Mouse (Mus musculus) CH12.LX (cell line): ENCODE results near the gene Rem2. TPM values are rescaled to one million over a fixed set of nuclear protein-coding genes. Genes with fewer than 3 reads are reported as not detected.

Source experiments
- DNase-seq: peaks from one replicate; pipeline ENCODE4 v3.0.0-alpha.2; 2013; ENCODE audit errors: extremely low read depth
- H3K27ac ChIP-seq: 2 replicates; pipeline ENCODE4 v1.5.1; 2012; ENCODE audit warnings: low read depth, mild to moderate bottlenecking, control low read depth, moderate library complexity; ENCODE audit not compliant: insufficient read depth
- H3K27me3 ChIP-seq: replicated peaks from 2 replicates; pipeline ENCODE3; 2012; ENCODE audit warnings: inconsistent platforms
- H3K36me3 ChIP-seq, 2 experiments: replicated peaks in 1 of 2; 2 replicates each; pipeline versions ENCODE3 to v1.6.1; 2012; ENCODE audit warnings: inconsistent platforms in 1 of 2, low read length in 1 of 2, mild to moderate bottlenecking in 1 of 2, mixed read lengths in 1 of 2, moderate library complexity in 1 of 2; ENCODE audit not compliant: control insufficient read depth in 1 of 2, insufficient read depth in 1 of 2
- H3K4me1 ChIP-seq, 2 experiments: 2 replicates each; pipeline ENCODE4 v1.6.1; 2012; ENCODE audit warnings: inconsistent platforms in 1 of 2, moderate library complexity in 1 of 2; ENCODE audit not compliant: insufficient read depth in 2 of 2, control insufficient read depth in 1 of 2
- H3K4me2 ChIP-seq: 2 replicates; pipeline ENCODE4 v1.6.1; 2012; ENCODE audit warnings: low read depth, mild to moderate bottlenecking, control low read depth; ENCODE audit not compliant: poor library complexity, insufficient read depth, severe bottlenecking
- H3K4me3 ChIP-seq, 3 experiments: fragments of 150-350 bp in 1 of 3; sonication (generic) in 1 of 3; replicated peaks in 1 of 3; 2 replicates each; pipeline versions ENCODE3 to v1.5.1; 2011 to 2012; ENCODE audit warnings: low read depth in 2 of 3, low read length in 2 of 3, mild to moderate bottlenecking in 2 of 3, moderate library complexity in 2 of 3, control low read depth in 1 of 3, improper control_type of control experiment in 1 of 3, inconsistent platforms in 1 of 3, mixed read lengths in 1 of 3; ENCODE audit not compliant: poor library complexity in 1 of 3
- H3K79me2 ChIP-seq: replicated peaks from 2 replicates; pipeline ENCODE4 v1.6.1; 2012; ENCODE audit warnings: mild to moderate bottlenecking, moderate library complexity; ENCODE audit not compliant: control insufficient read depth, poor library complexity, insufficient read depth, severe bottlenecking; ENCODE audit errors: extremely low read depth
- H3K9ac ChIP-seq: 2 replicates; pipeline ENCODE4 v1.6.1; 2012; ENCODE audit warnings: low read depth, mild to moderate bottlenecking, control low read depth, moderate library complexity; ENCODE audit not compliant: insufficient read depth
- H3K9me3 ChIP-seq: replicated peaks from 2 replicates; pipeline ENCODE3; 2012; ENCODE audit warnings: low read length, inconsistent platforms, mixed read lengths
- BHLHE40 ChIP-seq: IDR thresholded peaks from 2 replicates; pipeline ENCODE4 v1.6.1; 2011; ENCODE audit warnings: mild to moderate bottlenecking, low read depth, low read length, improper control_type of control experiment
- CHD1 ChIP-seq: IDR thresholded peaks from 2 replicates; pipeline ENCODE4 v1.6.1; 2012; ENCODE audit warnings: low read depth, low read length, improper control_type of control experiment, inconsistent platforms
- CHD2 ChIP-seq: IDR thresholded peaks from 2 replicates; pipeline ENCODE4 v1.6.1; 2011; ENCODE audit warnings: low read length, improper control_type of control experiment
- E2F4 ChIP-seq: IDR thresholded peaks from 2 replicates; pipeline ENCODE4 v1.6.1; 2011; ENCODE audit warnings: low read depth, low read length, improper control_type of control experiment; ENCODE audit not compliant: insufficient replicate concordance
- ELF1 ChIP-seq: IDR thresholded peaks from 2 replicates; pipeline ENCODE4 v1.6.1; 2014; ENCODE audit warnings: low read depth, mild to moderate bottlenecking, inconsistent platforms, low read length, improper control_type of control experiment
- EP300 ChIP-seq: IDR thresholded peaks from 2 replicates; pipeline ENCODE4 v1.6.1; 2011; ENCODE audit warnings: low read length, improper control_type of control experiment
- ETS1 ChIP-seq: conservative IDR thresholded peaks from 2 replicates; pipeline ENCODE4 v1.6.1; 2012; ENCODE audit warnings: low read depth, mild to moderate bottlenecking, inconsistent platforms, low read length, improper control_type of control experiment, moderate library complexity
- HCFC1 ChIP-seq: IDR thresholded peaks from 2 replicates; pipeline ENCODE4 v1.6.1; 2012; ENCODE audit warnings: low read depth, mild to moderate bottlenecking, inconsistent platforms, low read length, improper control_type of control experiment
- IRF4 ChIP-seq: IDR thresholded peaks from 2 replicates; pipeline ENCODE4 v1.6.1; 2014; ENCODE audit warnings: low read depth, mild to moderate bottlenecking, inconsistent platforms, low read length, improper control_type of control experiment
- MAFK ChIP-seq: IDR thresholded peaks from 2 replicates; pipeline ENCODE4 v1.6.1; 2011; ENCODE audit warnings: low read length, improper control_type of control experiment; ENCODE audit not compliant: insufficient replicate concordance
- MAX ChIP-seq: IDR thresholded peaks from 2 replicates; pipeline ENCODE4 v1.6.1; 2011; ENCODE audit warnings: low read length, improper control_type of control experiment
- MEF2A ChIP-seq: IDR thresholded peaks from 2 replicates; pipeline ENCODE4 v1.6.1; 2014; ENCODE audit warnings: low read depth, mild to moderate bottlenecking, inconsistent platforms, low read length, improper control_type of control experiment, borderline replicate concordance
- MXI1 ChIP-seq: IDR thresholded peaks from 2 replicates; pipeline ENCODE4 v1.6.1; 2011; ENCODE audit warnings: mild to moderate bottlenecking, low read depth, low read length, improper control_type of control experiment
- NELFE ChIP-seq: IDR thresholded peaks from 2 replicates; pipeline ENCODE4 v1.6.1; 2011; ENCODE audit warnings: low read depth, low read length, improper control_type of control experiment
- RAD21 ChIP-seq: IDR thresholded peaks from 2 replicates; pipeline ENCODE4 v1.6.1; 2011; ENCODE audit warnings: low read depth, mild to moderate bottlenecking, low read length, improper control_type of control experiment, moderate library complexity
- RCOR1 ChIP-seq: conservative IDR thresholded peaks from 2 replicates; pipeline ENCODE4 v1.6.1; 2012; ENCODE audit warnings: low read depth, mild to moderate bottlenecking, inconsistent platforms, low read length, improper control_type of control experiment
- SIN3A ChIP-seq: IDR thresholded peaks from 2 replicates; pipeline ENCODE4 v1.6.1; 2012; ENCODE audit warnings: low read length, improper control_type of control experiment, inconsistent platforms
- SMC3 ChIP-seq: IDR thresholded peaks from 2 replicates; pipeline ENCODE4 v1.6.1; 2011; ENCODE audit warnings: low read depth, low read length, improper control_type of control experiment
- TCF12 ChIP-seq: IDR thresholded peaks from 2 replicates; pipeline ENCODE4 v1.6.1; 2014; ENCODE audit warnings: low read depth, mild to moderate bottlenecking, inconsistent platforms, low read length, improper control_type of control experiment
- UBTF ChIP-seq: IDR thresholded peaks from 2 replicates; pipeline ENCODE4 v1.6.1; 2012; ENCODE audit warnings: low read depth, mild to moderate bottlenecking, inconsistent platforms, low read length, improper control_type of control experiment, moderate library complexity
- USF1 ChIP-seq: IDR thresholded peaks from 2 replicates; pipeline ENCODE4 v1.6.1; 2014; ENCODE audit warnings: low read depth, mild to moderate bottlenecking, inconsistent platforms, low read length, improper control_type of control experiment
- ZC3H11A ChIP-seq: IDR thresholded peaks from 2 replicates; pipeline ENCODE4 v1.6.1; 2012; ENCODE audit warnings: low read depth, mild to moderate bottlenecking, inconsistent platforms, low read length, improper control_type of control experiment
- ZKSCAN1 ChIP-seq: IDR thresholded peaks from 2 replicates; pipeline ENCODE4 v1.6.1; 2012; ENCODE audit warnings: low read depth, inconsistent platforms, low read length, improper control_type of control experiment, borderline replicate concordance
- ZMIZ1 ChIP-seq: IDR thresholded peaks from 2 replicates; pipeline ENCODE4 v1.6.1; 2012; ENCODE audit warnings: low read depth, mild to moderate bottlenecking, inconsistent platforms, low read length, improper control_type of control experiment
- ZNF384 ChIP-seq: IDR thresholded peaks from 2 replicates; pipeline ENCODE4 v1.6.1; 2012; ENCODE audit warnings: low read depth, low read length, improper control_type of control experiment, inconsistent platforms
- dilution Hi-C: fragments of 300-500 bp; cut with MboI; formaldehyde crosslinking; loops from 2 replicates; pipeline ENCODE4 v1.14.3; 2020; ENCODE audit warnings: low sequenced_read_pairs; ENCODE audit not compliant: extremely low pct_unique_long_range_greater_than_20kb, extremely low pct_ligation_motif_present
- in situ Hi-C: fragments of 300-500 bp; cut with MboI; formaldehyde crosslinking; loops from 3 replicates; pipeline ENCODE4 v1.14.3; 2019; ENCODE audit warnings: low sequenced_read_pairs, low pct_ligation_motif_present, low pct_unique_long_range_greater_than_20kb, mixed read lengths
- polyA plus RNA-seq: library from polyadenylated mRNA; unstranded; fragments of >175 nt; gene quantifications from 2 replicates; pipeline ENCODE4 v1.2.1, GENCODE M21; 2012; ENCODE audit warnings: low read depth; ENCODE audit not compliant: insufficient read length
- total RNA-seq, 2 experiments: library from RNA; depleted of rRNA; stranded (reverse); fragments of 300-350 nt in 1 of 2; fragments of >200 nt in 1 of 2; gene quantifications; 2 replicates each; pipeline ENCODE4 v1.2.3; 2012 to 2014

Rem2 gene
- total and polyA plus RNA-seq, 3 experiments: 0.08 TPM; not detected in 2

DNA sequence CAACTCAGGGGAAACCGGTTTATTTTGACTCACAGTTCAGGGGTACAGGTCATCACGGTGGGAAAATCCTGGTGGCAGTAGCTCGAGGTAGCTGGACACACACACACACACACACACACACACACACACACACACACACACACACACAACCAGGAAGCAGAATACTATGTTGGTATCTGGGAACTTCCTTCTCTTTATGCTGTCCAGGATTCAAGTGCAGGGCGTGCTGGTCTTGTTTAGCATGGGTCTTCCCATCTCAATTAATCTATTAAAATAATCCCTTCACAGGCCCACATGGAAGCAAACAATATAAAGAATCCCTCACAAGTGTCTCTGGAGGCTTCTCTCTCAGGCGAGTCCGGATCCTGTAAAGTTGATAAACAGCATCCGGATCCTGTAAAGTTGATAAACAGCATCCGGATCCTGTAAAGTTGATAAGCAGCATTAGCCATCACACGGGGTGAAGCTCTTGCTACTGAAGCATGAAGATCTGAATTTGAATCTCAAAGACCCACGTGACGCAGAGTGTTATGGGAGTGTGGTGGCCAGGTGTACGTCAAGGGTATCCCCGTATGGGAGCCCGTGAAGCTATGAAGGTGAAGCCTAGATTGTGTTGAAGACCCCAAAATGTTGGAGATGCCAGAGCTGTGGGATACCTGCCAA is 17.9 kb upstream of the Rem2 start:
- in situ Hi-C loops: no loop called here

DNA sequence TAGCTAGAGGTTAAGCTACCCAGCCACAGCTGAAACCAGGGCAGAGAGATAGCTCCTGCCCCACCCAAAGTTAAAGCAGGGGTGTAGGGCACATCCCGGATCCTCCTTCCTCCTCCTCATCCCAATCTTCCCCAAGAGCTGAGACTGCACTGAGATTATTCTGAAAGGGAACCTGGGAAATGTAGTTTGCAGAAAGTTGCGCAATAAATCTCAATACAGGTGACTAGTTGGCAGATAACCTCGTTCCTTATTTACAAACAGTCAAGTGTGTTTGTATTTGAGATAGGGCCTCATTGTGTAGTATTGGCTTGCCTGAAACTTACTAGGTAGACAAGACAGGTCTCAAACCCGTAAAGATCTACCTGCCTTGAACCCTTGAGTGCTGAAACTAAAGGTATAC is 13.8 kb upstream of the Rem2 start:
- Histone ChIP-seq H3K79me2 (peaks cover 3% of the 10 kb centered on the region; the same call in 1 of the 2 replicates), H3K36me3 (peaks cover 6 to 16% of the 10 kb centered on the region in 2 experiments), H3K27ac (no peak overlapping the region), H3K9me3 (peaks cover 2% of the 10 kb centered on the region), H3K27me3 (no peaks in the 10 kb centered on the region), H3K4me3 (no peak overlapping the region), H3K4me1 (peaks cover 4 to 27% of the 10 kb centered on the region in 2 experiments; a peak in 3 of 4 replicates), H3K4me2 (no peak overlapping the region), H3K9ac (no peak overlapping the region)
- dilution Hi-C loops: no loop called here
- in situ Hi-C loops: loop anchor here (10.0 kb wide), 1 partner anchor 53 kb away; the partner anchor contains the start of gene Prmt5
- no peak for DNase-seq
- TF ChIP-seq NELFE (no peak), RAD21 (no peak), MEF2A (no peak), ZKSCAN1 (no peak), IRF4 (no peak), HCFC1 (no peak), EP300 (no peak), USF1 (no peak), BHLHE40 (no peak), ZNF384 (no peak), CHD1 (no peak), MAFK (no peak), ZMIZ1 (no peak), ZC3H11A (no peak)

More for the DNA sequence above, 17.9 kb upstream of the Rem2 start:
- DNase-seq: no peak
- peaks cover 4 to 11% of the 10 kb centered on the region in 2 experiments; a peak in 3 of 4 replicates for H3K4me1 ChIP-seq
- TF ChIP-seq MAX (no peak), E2F4 (no peak), SMC3 (no peak), HCFC1 (no peak), BHLHE40 (no peak), SIN3A (no peak), MEF2A (no peak), TCF12 (no peak), NELFE (no peak), ELF1 (no peak), RCOR1 (no peak), CHD1 (no peak), UBTF (no peak), ETS1 (no peak), ZKSCAN1 (no peak), CHD2 (no peak), MXI1 (no peak)
- TF ChIP-seq, all 38 proteins: peak for 0
- no peak overlapping the region for H3K4me3 ChIP-seq
- dilution Hi-C loops: no loop called here
- no peak overlapping the region for H3K9ac ChIP-seq
- H3K36me3 ChIP-seq: no peaks in the 10 kb centered on the region
- no peaks in the 10 kb centered on the region for H3K79me2 ChIP-seq
- no peak overlapping the region for H3K4me2 ChIP-seq
- H3K27me3 ChIP-seq: no peaks in the 10 kb centered on the region
- H3K27ac ChIP-seq: no peak overlapping the region
- H3K9me3 ChIP-seq: peaks cover 3% of the 10 kb centered on the region
